Mouse (Mus musculus): ENCODE results near the gene Tax1bp1.
A peak's percentile ranks its signal among the peaks of the same experiment; 100 is the strongest.

Gene Tax1bp1

DNA sequence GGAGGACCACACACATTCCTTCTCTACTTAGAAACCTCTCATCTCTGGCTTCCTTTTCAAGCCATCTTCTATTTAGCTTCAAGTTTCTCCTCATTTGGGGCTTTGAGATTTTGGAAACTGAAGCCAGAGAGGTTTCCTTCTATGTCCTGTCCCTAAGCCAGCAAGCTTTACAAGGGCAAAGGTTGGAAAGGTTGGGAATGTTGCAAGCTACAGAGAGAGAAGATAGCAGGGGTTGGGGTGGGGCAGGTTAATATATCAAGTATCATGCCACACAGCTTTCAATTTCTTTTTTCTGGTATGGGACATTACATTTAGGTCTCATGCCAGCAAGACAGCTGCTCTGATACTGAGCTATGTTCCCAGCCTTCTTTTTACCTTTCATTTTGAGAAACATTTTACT lies 8.2 kb upstream of the Tax1bp1 start:
- DNase-seq (ENCODE audit: low spot score), result no peak

DNA sequence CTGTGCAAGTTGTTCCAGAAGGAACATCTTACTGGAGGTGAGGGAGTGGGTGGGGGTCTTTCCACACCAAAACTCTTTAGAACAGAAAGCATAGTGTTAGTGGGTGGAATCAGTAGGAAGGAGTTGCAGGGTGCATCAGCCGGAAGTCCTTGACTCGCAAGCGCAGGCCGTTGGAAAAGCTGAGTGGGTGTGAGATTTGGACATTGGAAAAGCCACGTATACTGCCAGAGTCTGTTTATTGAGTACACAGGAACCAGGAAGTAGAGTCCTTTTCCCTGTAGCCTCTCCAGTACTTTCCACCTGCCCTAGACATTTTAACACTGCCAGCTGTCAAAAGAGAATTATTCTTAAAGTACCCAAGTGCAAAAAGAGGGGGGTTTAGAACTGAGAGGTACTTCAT lies 5.7 kb upstream of the Tax1bp1 start:
- no peak for DNase-seq (ENCODE audit: low spot score)

DNA sequence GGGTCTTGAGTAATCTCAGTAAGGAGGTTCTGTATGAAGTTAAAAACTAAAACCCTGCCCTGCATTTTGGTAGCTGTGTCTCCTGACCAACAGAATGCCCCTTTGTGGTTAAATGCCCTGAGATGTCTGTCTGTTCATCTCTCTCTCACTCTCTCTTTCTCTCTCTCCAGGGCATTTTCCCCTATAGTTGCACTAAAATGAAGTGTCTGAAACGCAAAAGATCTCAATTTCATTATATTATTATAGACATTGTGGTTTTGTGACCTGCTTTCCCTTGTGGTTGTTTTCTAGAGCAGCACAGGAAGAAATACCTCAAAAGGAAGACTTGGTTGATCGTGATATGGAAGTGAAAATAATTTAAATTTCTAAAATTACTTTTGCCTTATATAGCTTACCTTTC lies 966 bp upstream of the Tax1bp1 start:
- DNase-seq (ENCODE audit: low spot score), result no peak

DNA sequence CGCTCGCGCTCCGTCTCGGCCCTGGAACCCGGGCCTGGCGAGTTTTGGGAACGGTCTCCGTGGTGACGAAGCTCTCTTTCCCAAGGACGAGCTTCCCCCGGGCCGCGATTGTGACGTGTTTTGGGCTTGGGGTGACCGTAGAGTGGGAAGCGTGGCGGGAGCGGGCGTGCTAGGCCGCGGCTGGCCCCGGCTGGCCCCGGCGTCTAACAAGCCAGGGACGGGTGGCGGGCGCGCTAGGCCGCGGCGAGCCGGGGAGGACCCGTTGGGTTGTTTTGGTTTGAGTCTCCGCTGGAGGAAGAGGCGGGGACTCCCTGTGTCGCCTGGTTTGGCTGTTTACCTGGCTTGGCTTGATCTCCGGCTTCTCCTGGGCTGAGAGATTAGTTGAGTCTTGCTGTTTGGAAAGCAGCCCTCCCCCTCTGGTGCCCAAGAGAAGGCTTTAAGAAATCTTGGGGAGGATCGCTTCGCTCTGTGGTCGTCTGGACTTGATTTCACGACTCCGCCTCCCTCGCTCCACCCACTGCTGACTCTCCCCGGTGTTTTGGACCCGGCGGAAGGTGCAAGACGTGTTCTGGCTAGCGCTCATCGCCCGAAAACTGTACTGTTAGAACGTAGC lies 474 bp downstream of the Tax1bp1 start:
- peak; percentile 69 for DNase-seq (ENCODE audit: low spot score)

DNA sequence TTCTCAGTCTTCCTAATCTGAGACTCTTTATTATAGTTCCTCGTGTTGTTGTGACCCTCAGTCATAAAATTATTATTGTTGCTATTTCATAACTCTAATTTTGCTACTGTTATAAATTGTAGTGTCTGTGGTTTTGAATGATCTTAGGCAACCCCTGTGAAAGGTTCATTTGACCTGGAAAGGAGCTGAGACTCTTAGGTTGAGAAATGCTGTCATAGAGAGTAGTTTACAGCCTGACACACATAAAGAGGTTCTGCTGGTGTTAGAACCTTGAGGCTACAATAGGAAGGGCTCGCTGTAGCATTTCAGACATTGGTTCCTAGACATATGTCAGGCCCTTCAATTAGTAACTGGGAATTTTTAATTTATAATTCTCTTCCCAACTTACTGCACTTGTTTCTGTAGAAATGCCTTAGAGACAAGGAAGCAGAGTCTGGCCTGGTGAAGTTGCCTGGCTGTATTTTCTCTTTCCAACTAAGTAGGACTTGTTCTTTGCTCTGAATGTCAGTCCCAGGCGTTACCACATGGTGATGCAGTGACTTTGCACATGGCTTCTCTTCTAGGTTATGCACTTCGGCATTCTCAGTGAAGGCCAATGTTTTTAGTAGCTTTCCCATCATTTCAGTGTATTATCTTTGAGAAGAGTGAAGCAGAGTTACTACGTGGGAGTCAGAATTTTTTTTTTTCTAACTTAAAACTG lies 4.1 kb downstream of the Tax1bp1 start:
- DNase-seq (ENCODE audit: low spot score), result no peak

DNA sequence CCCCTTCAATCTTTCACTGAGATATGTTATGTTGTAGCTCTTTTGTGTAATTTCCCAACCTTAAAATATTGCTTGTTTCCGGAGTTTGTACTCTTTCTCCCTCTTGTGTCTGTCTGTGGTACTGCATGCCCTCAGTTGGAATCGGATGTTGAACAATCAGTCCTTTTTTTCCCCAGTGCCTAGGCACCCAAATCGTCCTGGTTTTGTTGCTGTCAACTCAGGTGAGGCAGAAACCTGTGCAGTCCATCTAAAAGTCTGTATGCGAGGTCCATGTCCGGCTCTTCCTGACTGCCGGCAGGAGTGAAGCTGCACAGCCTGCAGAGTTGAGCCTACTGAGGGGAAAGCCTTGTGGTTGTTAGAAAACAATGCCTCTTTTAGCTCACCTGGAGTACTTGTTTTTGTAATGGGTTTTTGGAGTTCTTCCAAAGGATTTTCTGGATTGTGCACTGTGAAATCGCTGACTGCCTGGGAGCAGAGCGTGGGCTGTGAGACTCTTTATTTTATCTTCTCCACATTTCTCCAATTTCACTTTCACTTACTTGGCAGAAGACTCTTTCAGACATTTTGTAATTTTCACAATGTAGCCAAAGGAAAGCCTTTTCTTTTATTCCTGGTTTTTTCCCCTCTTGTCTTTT lies 11.4 kb downstream of the Tax1bp1 start:
- peak; percentile 12 for DNase-seq (ENCODE audit: low spot score)

DNA sequence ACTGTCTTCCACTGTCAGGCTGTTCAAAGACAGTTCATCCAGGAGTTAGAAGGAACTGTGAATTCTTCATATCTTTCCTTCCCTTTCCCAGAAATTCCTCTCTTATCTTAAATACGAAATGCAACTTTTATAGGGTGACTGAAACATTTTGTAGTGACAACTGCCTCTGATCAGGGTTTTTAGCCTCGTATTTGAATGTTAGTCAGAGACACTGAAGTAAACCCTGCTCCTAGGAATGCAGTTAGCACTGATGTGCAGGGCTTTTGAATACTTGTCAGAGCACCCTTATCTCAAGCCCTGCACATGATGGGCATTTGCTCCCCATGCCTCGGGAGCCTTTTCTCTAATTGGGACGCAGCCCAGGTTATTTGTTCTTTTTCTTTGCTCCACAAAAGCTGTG lies 16.8 kb downstream of the Tax1bp1 start:
- no peak for DNase-seq (ENCODE audit: low spot score)

DNA sequence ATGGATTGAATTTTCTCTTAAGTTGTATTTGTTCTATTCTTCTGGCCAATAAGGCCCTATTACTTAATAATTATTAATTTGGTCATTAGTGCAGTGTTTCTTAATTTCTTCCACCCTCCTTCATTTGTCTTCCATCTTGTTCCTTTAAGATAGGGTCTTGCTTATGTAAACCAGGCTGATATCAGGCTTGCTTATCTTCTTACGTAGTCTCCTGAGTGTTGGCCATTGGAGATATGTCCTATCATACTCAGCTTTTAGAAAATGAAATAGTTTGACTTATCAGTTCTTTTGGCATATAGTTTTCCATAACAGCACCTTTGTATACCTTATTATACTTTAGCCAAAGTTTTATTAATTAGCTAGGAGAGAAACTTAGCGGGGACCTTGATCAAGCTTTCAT lies 21.1 kb downstream of the Tax1bp1 start:
- no peak for DNase-seq (ENCODE audit: low spot score)

DNA sequence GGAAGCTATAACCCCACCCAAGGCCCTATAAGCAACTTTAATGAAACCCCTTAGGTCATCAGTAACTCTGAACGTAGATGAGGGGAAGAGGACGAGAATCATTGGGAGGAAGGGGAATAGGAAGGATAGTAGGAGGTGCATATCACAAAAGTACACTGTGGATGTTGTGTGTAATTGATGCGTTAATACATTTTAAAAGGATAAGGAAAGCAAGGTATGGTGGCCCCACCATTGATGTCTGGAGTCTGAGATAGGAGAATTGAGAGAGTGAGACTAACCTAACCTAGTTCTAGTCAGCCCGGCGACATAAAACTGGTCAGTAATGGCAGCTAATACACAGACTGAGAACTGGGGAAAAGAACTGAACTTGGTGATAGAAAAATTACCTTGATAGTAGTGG lies 39.3 kb downstream of the Tax1bp1 start:
- DNase-seq (ENCODE audit: low spot score), result no peak

DNA sequence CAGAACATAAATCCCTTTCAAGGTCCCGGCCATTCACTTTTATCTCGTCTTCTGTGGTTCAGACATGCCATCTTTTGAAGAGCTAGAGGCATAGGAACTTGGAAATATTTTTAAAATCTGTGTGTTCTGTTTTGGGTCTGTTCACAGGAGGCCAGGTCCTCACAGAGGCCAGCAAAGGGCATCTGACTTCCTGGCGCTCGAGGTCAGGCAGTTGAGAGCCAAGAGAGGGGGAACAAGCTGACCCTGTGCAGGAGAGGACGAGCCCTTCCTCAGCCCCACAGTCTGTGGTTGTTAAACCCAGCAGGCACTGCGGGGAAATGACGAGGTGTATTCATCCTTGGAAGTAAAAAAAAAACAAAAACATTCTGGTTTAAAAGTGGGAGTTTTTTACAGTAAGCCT lies 51.7 kb downstream of the Tax1bp1 start:
- peak; percentile 63 for DNase-seq (ENCODE audit: low spot score)

DNA sequence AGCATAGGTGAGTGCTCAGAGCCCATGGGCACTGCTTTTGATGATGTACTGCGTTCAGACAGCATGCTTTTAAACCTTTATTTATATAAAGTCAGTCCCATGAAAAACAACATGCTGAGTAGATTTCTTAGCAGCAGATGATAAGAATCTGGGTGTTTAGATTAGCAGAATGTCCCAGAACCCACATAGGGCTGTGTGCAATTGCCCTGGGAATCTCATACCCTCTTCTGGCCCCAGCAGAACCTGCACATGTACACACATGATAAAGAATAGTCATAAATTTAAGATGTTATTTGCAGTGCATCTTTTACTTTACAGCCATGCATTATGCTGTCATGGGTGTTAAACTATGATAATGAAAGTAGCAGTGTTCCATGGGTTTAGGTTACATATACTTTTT lies 57.3 kb downstream of the Tax1bp1 start:
- DNase-seq (ENCODE audit: low spot score), result no peak

DNA sequence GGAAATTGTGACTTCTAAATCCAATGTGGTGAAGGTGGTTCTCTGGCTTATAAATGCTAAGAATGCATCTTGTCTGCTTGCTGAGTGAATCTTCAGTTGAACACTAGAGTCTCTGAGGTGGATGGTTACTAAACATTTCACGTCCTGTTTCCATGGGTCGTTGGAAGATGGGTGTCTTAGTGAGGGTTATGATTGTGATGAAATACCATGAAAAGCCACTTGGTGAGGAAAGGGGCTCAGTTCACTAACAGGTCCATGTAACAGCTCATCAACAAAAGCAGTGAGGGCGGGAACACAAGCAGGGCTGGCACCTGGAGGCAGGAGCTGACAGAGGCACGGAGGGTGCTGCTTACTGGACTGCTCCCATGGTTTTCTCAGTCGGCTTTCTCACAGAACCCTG lies 59.6 kb downstream of the Tax1bp1 start:
- no peak for DNase-seq (ENCODE audit: low spot score)

DNA sequence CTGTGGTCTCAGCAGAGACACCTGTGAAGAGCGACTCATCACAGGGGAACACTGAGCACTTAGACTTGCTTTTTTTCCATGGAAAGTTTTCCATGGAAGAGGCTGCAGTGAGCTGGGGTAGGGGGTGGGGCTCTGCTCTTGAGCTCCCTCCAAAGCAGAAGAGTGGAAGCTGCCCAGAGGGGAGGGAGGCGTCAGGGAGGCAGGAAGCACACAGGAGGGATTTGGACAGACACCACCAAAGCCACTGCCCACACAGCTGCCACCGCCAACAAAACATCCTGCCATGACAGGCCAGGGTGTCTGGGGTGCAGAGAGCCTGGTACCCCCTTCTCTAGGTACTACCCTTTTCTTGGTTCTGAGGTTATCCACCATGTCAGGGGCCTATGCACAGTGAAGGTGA lies 61.8 kb downstream of the Tax1bp1 start:
- no peak for DNase-seq (ENCODE audit: low spot score)

DNA sequence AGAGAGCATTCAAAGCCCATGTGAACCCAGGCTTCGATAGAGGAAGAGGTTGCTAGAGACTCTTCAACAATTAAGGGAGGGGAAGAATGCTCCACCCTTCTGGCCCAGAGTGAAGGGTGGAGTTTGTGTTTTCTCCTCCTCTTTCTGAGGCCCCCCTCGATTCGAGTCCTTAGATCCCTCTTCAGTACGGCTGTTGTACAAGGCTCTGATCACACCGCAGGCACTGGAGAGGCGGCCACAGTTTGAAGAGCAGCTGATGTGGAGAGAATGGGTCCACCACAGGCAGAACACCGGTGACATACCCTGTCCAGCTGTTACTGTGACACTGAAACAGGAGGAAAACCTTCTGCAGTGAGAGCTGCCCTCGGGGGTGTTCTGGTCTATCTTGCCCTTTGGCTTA lies 62.4 kb downstream of the Tax1bp1 start:
- no peak for DNase-seq (ENCODE audit: low spot score)

DNA sequence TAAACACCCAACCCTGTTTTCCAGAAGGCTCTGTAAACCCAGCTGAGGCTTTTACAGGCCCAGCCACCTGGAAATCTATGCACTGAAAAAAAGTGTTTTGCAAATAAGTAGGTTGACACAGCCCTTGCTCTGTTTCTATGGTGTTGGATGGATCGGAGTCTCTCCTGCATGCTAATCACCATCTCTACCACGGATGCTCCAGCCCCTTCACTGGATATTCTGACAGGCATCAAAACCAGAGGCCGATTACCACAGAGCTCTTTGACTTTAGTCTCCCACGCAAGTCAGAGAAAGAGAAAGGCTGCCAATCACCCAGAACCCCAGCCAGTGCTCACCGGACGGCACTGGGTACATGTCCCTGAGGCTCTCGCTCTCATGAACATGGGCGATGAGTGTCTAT lies 63.5 kb downstream of the Tax1bp1 start:
- DNase-seq (ENCODE audit: low spot score), result no peak

DNA sequence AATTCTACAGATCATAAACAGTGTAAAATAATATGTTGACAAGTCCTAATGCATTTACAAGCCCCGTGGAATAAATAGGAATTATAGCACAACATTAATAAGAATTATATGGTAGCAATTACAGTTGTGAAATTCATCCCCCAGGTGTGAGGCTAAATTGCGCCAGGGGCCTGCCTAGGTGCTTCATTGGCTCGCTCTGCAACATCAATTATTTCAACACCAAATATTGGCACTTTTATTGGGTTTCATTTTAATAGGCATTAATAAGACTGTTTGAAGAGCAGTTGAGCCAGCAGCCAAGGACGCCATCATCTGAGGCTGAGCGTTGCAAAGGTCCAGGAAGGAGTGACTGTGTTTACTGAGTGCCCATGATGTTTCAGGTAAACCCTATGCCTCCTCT lies 65.0 kb downstream of the Tax1bp1 start:
- DNase-seq (ENCODE audit: low spot score), result no peak

DNA sequence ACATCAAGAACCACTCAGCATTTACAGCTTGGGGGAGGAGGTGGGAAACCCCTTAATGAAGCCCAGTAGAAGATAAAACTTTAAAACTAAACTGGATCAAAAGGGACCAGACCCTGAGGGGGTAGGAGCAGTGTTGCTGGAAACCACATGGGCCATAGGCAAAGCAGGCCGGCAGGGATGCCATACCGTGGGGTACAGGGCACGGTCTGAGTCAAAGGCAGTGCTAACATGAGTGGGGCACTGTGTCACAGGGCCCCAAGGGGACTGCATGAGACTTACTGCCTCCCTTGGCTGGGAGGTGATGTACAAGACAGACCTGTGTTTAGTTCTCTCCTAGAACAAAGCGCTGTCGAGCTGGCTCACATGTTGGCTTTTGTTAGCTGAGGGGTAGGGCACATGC lies 66.0 kb downstream of the Tax1bp1 start:
- no peak for DNase-seq (ENCODE audit: low spot score)

DNA sequence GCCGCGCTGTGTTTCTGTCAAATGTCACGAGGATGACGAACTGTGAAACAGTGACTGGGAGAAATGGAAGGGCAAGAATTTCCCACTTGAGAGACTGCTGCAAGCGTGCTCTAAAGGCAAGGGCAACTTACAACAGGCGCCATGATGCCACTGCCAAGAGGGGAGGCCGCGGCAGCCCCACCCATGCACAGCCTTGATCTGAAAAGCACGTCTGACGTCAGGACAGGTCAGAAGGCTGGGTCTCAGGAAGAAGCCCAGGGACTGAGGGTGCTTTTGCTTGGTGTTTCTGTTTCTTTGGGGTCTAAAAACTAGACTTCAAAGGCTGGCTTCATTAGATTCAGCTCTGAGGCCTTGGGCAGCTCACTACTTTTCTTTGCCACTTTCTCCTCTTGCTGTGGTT lies 76.8 kb downstream of the Tax1bp1 start:
- no peak for DNase-seq (ENCODE audit: low spot score)

DNA sequence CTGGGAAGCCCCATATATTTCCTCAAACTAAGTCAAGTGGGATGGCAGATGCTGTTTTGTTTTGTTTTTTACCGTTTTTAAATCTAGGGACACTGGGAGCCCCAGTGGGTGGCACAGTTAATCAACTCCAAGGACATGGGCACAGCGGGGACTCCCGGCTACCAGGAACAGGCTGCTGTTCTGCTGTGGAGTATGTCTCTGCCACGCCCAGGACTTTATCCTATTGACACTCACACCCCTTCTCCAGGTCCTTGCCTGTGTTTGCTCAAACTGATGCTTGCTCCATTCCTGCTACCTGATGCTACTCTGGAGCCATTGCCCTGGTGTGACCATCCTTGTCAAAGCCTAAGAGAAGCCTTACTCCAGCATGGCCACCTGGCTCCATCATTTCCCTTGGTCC lies 77.3 kb downstream of the Tax1bp1 start:
- DNase-seq (ENCODE audit: low spot score), result no peak

DNA sequence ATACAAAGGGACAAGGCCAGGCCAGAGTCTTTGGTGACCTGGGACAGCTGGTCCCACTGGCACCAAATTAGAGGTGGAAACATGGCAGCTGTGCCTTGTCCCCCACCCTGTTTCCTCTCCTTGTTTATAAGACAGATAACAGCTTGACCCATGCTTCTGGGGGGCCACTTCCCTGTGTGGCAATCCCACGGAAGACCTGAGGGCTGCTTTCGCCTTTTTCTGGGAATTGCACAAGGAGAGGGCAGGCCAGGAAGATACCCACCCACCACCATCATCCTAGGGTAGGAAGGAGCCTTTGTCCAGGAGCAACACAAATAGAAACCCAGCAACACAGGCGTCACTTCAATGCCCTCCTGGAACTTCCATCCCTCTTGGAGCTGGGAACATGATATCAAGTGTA lies 78.9 kb downstream of the Tax1bp1 start:
- DNase-seq (ENCODE audit: low spot score), result no peak

DNA sequence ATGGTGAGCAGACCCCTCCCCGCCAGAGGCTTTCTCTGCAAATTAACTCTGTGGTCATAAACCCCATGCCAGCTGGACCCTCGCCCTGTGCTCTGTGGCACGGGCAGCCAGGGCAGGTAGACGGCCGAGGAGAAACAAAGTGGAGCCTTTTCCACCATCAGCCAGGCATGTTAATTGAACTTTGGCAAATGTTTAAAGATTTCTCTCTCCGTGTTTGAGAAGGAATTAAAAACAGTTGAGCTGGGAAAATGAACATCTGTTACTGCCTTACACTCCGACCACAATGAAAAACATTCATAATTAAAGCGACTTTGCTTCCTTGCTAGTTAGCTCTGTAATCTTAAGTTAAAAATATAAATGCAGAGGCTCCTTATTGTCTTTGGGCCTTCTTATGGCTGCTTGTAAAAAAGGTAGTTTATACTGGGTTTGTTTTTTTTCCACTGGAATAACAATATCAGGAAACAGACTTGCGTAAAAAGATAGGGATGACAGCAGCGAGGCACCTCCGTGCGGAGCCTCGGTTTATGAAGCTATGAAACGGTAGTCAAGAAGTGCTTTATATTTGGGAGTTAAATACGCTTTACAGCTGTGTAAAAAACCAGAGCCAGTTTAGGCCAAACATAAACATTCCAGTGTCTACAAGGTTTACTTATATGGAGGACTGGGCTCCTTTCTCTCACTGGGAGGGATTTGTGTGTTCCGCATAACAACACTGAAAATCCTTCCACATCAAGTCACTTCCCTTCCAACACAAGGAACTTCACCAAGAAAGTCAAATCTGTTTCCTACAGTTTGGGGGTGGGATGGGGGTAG lies 81.7 kb downstream of the Tax1bp1 start:
- DNase-seq (ENCODE audit: low spot score), result no peak

DNA sequence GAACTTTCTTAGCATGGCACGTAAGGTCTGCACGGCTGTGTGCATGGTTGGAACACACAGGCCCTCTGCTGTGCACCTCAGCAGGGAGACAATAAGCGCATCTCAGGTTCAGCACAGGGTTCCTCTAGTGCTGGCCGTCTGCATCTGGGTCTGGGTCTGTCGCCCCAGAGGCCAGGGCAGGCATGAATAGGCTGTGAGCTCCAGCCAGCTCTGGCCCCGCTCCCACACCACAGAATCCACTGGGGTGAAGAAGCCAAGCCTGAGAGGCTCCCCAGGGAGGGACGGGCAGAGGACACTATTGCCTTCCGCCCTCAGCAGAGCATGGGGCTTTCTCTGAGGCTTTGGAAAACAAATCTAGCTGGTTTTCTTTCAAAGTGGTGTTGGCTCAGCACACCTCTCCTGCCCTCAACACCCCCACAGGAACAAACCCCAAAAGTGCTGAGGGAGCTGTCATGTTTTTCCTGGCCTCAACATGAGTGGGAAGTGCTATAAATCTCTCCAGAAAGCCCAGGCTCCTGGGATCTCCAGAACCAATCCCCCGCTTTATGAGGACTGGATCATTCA lies 82.6 kb downstream of the Tax1bp1 start:
- no peak for DNase-seq (ENCODE audit: low spot score)

DNA sequence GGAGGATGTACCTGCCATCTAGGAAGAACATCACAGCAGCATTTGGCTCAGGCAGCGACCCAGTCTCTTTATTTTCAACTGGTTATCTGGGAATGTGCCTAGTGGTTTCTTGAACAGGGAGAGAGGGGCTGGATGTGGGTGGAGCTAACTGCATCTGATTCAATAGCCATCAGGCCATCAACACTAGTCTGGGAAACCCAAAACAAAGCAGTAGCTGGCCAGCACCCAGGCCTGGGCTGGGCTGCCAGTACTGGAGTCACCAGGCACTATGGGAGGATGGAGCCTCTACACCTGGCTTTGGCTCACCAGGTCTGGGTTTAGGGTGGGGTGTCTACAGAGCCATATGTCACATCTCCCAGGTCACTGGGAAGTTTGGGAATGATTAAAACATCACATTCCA lies 83.2 kb downstream of the Tax1bp1 start:
- DNase-seq (ENCODE audit: low spot score), result no peak

Measured in ovary, adult 18-20 months (tissue).